Mouse (Mus musculus) retina, adult 2 months (tissue): ENCODE data around the gene Btbd35f11.
"Not testable (repeated sequence)": the region's sequence is repeated elsewhere in the genome, so short reads cannot be mapped to it uniquely, and the experiment has no call there.

Experiments
- DNase-seq: peaks from one replicate; pipeline ENCODE4 v3.0.0-alpha.2; 2012; ENCODE audit warnings: low read depth, low spot score

Btbd35f11 gene

DNA sequence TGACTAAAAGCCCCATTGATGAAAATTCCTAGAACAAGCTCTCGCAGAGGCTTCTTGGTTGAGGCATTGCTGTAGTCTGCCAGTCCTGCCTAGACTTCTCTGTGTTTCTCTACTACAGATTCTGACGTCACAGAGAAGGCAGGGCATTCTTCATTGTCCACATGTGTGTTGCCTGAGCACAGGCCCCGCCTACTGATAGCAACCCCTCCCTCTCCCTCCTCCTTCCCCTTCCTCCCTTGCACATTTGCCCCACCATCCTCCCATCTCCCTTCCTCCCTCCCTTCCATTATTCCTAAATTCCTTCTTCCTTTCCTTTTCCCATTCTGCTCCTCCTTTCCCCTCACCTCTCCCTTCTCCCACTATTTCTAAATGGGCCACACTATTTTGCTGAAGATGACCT is at the start of gene Btbd35f11:
TSS of gene Btbd35f11 (minus strand) at position 101 of the 400 bp plus-strand sequence.
- DNase-seq, result not testable (repeated sequence)

DNA sequence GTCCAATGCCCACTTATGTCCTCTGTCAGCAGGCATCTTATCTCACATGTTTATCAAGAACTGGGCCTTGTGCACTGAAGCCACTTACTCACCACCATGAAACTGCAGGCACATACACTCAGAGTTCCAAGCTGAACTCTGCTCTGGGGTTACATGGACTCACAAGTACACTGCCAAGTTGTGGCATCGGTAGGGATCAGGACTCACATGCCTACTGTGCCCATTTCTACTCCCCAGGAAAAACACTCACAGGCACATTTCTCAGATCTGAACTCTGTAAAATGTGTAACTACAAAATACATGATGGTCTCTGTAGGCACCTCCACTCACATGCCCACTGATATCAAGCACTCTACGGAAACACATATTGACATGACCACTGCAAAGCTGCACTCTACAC is 33.5 kb downstream of the Btbd35f11 start:
- not testable (repeated sequence) for DNase-seq
